Mouse (Mus musculus): ENCODE data around the gene Cyp20a1.

Cyp20a1 gene

DNA sequence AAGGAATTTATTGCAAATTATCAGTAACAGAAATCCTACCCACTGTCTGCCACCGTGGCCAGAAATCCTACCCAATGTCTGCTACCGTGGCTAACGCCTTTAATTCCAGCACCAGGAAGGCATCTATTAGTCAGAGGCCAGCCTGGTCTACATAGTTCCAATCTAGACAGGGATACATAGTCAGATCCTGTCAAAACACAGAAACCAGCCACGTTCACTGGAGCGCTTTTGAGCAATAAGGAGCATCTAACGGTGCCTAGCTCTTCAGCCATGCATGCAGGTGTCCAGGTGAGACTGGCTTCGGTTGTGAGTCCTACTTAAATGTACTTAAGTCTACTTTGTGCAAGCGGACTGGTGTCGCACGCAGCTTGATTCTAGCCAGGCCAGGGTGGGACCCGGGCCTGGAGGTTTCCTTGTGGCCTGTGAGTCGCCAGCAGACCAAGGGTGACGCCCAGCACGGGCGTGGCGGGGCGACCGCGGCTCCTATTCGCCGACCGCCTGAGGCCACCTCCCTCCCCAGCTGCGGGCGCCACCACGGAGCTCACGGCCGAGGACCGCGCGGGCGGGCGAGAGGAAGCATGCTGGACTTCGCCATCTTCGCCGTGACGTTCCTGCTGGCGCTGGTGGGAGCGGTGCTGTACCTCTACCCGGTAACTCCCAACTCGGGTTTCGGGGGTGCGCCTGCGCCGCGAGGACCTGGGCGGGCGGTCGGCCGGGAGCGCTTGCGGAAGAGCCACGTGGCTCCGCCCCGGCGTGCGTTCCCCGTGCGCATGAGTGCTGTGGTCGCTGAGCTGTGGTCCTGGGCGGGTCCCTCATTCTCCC lies at the start of gene Cyp20a1:
TSS of gene Cyp20a1 (plus strand) at position 516 of the 822 bp plus-strand sequence.
- peak; percentile 93 for DNase-seq

GRCm38 (mm10) chr1:60293921-60294320 lies 49.2 kb upstream of the Cyp20a1 start:
- DNase-seq = no peak

GRCm38 (mm10) chr1:60343630-60344455 lies 720 bp downstream of the Cyp20a1 start:
- no peak for DNase-seq

DNA sequence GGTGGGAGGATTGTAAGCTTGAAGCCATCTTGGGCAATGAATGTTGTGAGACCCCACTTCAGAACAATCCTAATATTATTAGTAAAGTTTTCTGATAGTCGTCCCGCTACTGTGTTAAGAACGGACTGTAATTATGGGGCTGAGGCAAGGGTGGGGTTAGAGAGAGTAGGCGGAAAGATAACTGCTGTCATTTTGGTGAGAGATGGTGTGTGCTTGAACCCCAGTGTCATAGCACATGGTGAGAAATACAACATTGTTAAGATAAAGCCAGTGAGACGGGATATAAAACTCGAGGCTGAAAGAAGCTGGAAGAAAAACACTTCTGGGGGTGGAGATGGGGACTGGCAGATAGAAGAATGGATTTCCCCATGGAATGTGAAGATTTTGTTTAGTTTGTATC lies 1.5 kb downstream of the Cyp20a1 start:
- no peak for DNase-seq

- DNase-seq = no peak
Measured at GRCm38 (mm10) chr1:60345712-60346111, 2.6 kb downstream of the Cyp20a1 start.

GRCm38 (mm10) chr1:60352786-60353185 lies 9.7 kb downstream of the Cyp20a1 start:
- DNase-seq = no peak

- DNase-seq = no peak
Measured at GRCm38 (mm10) chr1:60361626-60362025, 18.5 kb downstream of the Cyp20a1 start.

GRCm38 (mm10) chr1:60376556-60376955 lies 33.4 kb downstream of the Cyp20a1 start:
- no peak for DNase-seq

DNA sequence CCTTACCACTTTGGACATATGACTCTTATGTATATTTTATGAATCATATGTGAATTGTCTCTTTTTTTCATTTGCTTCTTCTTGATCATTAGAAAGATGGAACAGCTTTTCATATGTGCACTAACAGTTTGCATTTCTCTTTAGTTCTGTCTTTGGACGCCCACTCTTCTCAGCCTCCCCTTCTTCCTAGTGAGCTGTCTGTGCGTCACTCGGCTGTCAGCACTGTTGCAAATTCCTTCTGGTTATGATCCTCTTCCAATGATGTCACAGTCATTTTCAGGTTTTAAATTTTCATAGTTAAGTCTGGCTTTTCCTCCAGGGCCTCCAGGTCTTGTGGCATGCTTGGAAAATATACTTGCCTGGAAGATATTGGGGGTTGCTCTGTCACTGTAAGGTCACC lies 38.8 kb downstream of the Cyp20a1 start:
- no peak for DNase-seq

- DNase-seq = peak; percentile 24
Measured at GRCm38 (mm10) chr1:60404848-60405247, 61.7 kb downstream of the Cyp20a1 start.

DNA sequence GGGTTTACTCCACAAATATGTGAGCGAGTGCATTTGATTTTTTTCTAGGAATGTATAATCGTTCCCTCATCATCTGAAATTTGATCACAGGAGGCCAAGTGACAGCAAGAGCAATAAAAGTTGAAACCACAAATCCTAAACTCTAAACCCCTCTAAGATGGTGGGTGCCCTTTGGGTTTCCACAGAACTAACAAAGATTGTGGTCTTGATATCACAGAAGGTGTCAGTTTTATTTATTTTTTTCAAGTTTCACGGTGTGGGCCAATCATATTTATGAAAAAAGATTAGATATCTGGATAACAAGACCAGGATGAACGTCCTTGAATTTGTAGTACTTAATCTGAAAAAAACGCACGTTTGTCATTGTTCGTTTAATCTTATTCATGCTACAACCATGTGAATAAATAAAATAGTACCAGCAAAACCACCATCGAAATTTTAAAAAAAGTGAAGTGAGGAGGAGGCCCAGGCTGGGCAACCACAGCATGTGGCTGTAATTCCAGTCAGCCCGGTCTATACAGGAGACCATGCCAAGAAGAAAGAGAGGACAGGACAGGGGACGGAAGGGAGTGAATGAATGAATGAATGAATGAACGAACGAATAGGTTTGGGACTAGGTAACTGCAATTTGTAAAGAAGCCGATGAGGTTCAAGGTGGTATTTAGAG lies 65.5 kb downstream of the Cyp20a1 start:
- no peak for DNase-seq

DNA sequence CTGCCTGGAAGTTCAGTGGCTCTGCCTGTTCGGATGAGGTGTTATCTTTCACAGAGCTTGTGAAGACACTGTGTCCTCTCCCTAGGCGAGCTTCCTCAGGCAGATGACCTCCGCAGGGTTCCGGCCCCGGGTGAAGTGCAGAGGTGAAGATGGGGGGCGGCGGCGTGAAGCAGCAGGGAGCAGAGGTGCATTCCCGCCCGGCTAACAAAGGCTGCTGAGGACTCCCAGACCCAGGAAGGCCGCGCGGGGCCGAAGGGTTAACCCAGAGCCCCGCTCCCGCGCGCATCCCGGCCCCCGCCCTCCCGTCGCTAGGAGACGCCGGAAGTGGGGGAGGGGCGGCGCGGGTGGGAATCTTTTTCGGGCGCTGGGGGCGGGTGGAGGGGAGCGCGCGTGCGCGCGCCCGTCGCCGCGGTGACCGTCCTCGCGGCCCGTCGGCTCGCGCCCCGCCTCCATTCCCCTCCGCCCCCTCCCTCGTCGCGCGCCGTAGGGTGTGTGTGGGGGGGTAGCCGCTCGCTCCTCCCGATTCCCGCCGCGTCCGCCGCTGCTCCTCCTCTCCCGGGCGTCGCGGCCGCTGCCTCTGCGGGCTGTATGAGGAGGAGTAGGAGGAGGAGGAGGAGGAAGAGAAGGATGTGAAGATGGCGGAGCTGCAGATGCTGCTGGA lies 66.2 kb downstream of the Cyp20a1 start, which contains the start of gene Abi2:
TSS of gene Abi2 (plus strand) at position 452 of the 661 bp plus-strand sequence.
- DNase-seq = peak; percentile 87

- DNase-seq = peak; percentile 66
Measured at GRCm38 (mm10) chr1:60409928-60410817, 67.0 kb downstream of the Cyp20a1 start.

DNA sequence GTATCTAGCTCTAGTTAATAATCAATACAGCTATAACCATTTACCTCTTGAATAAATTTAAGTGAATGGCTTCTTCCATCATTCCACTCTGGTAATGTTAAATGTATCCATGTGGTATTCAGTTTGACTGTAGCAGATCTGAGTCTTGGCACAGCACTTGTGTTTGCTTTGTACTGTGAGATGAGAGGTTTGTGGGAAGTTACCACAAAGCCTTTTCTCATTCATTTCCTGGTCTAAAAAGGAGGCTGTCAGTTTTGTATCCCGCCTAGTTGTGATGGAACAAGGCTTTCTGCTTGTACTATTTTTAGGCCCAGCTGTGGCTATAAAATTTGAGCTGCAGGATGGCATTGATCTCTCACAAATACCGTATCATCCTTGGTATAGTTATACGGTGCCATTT lies 73.6 kb downstream of the Cyp20a1 start:
- no peak for DNase-seq

DNA sequence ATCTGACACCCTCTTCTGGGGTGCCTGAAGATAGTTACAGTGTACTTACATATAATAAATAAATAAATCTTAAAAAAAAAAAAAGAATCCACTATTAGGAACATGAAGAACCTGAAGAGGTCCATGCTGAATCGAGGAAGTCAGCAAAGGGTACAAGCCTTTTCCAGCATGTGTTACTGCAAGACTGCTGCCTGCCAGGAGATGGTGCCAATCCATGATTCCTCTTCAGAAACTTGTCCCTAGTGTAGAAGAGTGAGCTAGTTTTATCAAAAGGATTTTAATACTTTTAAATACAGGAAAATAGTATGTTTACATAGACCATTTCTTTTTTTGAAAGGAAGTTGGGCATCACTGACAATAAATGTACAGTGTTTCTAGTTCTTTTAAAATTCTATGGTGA lies 80.8 kb downstream of the Cyp20a1 start:
- DNase-seq = no peak

DNA sequence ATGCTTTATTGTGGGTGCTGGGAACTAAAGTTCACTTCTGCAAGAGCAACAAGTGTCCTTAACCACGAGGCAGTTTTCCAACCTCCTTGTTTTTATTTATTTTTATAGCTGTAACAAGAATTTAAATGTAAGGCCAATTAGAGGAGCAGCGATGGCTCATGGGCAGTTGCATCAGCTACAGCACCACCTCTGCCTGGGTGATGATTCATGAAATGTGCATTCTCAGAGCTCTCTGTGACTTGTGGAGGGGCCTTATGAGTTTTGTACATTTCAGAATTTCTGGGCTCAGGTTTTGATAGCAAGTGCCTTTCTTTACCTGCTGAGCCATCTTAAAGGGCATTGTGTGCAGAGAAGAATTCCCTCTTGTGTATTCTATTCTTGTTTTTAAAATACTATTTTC lies 85.2 kb downstream of the Cyp20a1 start:
- no peak for DNase-seq

GRCm38 (mm10) chr1:60428932-60429331 lies 85.8 kb downstream of the Cyp20a1 start:
- DNase-seq = peak; percentile 57

DNA sequence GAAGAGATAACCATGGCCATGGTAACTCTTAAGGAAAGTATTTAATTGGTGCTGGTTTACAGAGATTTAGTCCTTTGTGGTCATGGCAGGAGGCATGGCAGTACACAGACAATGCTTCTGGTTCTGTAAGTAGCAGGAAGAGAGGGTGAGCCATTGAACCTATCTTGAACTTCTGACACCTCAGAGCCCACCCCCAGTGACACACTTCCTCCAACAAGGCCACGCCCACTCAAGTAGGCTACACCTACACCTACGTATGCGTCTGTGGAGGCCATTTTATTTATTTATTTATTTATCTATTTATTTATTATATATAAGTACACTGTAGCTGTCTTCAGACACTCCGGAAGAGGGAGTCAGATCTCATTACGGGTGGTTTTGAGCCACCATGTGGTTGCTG lies 88.4 kb downstream of the Cyp20a1 start:
- DNase-seq = no peak

- no peak for DNase-seq
Measured at GRCm38 (mm10) chr1:60432497-60432896, 89.4 kb downstream of the Cyp20a1 start.

All from thymus, postnatal 4 days (tissue).